Mouse (Mus musculus): ENCODE measurements around the gene Prmt3.

Gene Prmt3

DNA sequence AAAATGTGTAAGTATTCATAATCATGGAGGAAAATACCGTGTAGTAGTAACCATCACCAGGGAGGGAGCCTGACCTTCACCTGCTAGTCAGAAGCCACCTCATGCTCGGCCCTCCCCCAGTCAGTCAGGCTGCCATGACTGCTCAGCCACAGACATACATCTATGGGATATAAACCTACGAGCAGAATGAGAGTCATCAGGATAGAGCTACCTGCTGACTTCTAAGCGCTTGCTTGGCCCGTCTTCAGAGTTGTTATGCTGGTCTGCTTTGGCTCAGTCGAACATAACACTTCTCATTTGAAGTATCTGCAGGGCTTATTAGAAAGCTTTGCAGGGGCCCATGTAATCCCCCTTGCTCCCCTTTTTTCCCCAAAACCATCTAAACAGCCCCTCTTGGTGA lies 25.4 kb downstream of the Prmt3 start:
- DNase-seq: no peak

DNA sequence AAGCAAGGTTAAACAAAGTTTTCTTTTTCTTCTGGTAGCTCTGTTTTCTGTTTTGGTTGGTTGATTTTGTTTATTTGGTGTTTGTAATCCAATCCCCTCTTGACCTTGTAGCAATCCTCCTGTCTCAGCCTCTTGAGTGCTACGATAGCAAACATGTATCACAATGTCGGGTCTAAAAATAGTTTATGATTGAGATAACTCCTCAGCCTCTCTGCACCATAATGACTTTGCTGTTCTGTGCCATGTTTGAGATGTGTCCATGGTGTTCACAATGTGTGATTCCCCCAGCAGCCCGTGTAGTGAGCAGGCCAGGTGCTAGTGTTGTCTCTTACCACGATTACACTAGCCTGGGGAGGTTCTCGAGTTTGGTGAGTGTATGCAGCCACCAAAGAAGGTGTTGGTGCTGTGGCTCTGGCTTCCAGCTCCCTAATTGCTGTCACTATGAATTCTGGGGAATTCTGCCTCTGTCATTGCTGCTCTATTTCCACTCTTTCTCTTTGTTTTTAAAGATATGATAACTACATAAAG lies 26.6 kb downstream of the Prmt3 start:
- no peak for DNase-seq

DNA sequence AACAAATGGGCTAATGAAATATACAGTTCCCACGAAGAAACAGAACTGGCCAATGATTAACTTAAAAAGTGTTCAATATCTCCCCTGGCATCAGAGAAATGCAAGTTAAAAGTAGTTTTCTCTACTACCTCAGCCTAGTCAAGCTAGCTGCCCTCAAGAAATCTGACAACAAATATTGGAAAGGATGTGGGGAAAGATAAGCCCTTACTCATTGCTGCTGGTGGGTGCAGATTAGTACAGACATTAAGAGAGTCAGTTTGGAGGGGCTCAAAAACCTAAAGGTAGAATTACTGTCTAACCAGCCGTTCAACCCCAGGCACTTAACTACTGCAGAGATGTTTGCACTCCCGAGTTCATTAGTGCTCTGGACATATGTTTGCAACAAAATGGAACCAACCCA lies 27.5 kb downstream of the Prmt3 start:
- no peak for DNase-seq

DNA sequence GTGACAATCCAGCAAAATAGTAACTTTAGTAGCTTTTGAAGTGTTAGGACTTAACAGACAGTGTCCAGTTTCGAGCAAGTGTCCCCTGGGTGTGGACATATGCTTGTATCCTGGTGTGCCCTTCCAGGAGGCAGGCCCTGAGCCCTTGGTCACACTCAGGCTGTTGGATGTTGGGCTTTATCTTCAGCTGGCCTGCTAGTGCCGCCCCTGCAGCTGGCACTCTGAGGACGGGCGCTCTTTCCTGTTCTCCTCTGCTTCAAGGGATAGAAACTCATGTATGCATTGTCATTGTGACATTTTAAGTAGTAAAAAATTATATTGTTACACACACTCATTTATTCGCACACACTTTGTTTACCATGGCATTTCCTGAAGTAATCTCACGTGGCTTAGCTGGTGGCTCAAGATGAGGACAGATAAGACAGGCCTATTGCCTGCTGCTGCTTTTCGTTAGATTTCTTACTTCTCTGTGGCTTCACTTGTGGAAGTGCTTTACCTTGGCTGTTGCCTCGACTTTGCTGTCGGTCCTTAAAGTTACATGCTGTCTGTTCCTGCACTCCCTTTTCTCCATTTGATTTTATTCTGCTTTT lies 29.0 kb downstream of the Prmt3 start:
- DNase-seq: no peak

DNA sequence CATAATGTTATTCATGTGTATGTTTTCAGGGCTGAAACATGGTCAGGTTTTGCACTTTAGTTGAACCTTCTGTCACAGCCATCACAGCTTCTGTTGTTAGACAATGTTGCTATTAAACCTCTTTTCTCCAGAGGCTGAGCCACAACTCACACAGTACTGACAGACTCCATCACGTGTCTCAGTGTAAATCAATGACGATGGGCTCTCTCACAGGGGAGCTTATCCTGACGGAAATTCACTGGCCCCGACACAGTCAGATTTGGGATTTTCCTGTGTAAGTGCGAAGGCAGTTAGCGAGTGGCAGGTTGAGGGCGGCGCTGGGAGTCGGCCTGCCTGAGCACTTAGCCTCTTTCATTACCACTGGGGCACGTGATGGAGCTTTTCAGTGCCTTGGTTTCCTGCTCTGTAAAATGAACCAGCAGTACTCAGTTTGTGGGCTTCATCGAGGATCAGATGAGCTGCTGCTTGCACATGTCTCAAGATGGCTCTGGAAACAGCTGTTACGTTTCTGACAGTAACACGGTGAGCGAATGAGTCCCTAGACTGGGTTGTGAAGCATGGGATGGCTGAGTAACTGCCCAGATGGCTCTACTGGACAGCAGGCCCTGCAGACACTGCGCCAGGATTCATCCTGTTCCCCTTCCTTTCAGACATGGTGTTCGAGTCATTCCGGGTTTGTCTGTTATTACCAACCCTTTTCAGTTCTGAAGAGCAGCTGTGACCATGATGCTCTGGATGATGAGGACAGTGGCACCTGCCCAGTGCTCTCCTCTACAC lies 29.9 kb downstream of the Prmt3 start:
- DNase-seq: no peak

DNA sequence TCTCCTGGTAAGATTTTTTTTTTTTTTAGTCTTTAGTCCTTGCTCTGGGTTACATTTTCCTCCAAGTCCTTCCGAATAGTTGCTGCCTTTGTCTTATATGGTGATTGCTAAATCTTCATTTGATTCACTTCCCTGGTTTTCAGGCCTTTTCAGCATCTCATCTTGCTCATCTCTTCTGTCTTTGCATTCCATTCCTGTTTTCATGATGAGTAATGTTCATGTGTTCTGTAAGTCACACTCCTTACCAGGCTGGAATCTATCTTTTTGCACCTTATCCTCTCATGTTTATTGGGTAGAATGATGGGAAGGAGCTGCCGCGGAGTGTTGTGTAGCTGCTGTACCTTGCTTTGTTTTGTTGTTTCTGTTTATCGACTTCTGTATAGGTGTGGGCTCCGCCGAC lies 31.0 kb downstream of the Prmt3 start:
- DNase-seq: no peak

DNA sequence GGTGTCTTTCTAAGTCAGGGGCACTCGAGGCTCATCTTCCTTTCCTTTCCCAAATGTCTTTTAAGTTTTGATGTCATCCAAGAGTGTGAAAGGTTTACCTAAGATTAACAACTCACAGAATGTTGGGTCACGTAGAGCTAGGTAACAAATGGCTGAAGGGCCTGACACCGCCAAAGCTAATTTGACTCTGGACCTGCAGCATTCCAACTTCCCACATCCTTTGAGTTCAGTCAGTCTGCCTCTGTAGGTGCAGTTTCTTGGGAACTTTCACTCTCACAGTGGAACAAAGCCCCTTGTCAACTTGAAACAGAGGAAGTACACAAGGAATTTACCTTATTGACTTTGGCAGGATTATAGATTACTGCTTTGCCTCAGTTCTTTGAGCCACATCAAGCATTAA lies 31.4 kb downstream of the Prmt3 start:
- no peak for DNase-seq

DNA sequence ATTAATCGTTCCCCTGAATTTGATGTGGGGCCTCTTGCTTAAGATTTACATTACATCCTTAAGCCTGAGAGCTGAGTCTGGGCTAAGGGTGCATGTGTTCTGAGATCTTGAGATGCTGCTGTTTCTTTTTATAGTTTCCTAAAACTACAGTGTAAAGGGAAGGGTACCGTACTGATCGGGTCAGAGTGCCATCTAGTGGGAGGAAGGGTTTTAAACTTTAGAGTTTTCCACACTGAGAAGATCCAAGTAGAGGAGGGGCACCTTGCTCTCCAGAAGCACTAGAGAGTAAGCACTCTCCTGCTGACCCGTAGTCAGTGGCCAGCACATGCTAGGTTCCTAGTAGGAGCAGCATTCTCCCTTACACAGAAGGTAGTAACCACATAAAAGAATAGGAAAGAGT lies 33.2 kb downstream of the Prmt3 start:
- DNase-seq: peak; percentile 13 to 15

DNA sequence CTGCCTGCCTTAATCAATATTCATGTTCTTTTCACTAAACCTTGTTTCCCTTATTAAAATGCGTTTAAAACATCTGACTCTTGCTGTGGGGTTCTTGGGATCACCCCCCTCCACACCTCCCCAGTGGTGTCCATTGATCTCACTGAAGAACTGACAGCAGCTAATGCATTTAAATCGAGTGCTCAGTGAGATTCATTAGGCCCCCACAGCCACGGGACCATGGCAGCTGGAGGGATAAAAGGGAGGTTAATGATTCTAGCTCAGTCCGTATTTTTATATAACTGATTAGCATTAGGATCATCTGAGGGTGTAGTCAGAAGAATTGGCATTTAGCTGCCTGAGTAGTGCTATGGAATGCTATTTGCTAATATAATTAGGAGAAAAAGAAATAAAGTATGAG lies 41.2 kb downstream of the Prmt3 start:
- no peak for DNase-seq

DNA sequence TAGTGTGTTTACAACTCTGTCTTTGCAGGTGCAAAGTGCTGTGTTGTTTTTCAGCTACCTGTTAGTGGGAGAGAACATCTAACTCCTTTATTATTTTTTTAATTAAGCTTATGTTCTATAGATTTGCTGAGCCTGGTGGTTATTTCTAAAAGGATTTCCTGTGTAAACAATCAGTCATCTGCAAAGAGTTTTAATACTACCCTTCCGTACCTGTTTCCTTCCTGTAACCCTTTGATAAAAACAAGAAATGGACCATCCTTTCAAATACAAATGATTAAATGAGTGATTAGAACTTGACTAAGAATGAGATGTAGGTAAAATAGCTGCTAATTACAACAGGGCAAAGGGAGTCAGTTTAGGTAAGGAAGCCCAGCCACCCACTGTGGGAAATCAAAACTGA lies 43.2 kb downstream of the Prmt3 start:
- no peak for DNase-seq

DNA sequence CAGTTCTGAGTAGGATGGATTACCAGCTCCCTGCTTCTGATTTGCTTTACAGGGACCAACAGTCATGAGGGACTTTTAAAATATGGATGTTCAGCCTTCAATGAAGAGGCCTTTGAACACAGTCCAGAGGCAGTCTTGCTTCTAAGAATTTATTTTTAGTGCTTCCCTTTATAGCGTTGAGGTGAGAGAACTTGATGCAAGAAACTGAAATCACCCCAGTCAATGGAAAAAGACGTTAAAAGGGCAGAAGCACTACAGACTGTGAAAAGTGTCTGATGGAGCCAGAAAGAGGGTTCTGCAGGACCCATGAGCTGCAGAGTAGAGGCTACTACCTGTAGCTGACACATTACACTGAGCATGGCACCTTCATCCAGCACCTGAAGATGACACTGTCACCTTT lies 43.9 kb downstream of the Prmt3 start:
- no peak for DNase-seq

DNA sequence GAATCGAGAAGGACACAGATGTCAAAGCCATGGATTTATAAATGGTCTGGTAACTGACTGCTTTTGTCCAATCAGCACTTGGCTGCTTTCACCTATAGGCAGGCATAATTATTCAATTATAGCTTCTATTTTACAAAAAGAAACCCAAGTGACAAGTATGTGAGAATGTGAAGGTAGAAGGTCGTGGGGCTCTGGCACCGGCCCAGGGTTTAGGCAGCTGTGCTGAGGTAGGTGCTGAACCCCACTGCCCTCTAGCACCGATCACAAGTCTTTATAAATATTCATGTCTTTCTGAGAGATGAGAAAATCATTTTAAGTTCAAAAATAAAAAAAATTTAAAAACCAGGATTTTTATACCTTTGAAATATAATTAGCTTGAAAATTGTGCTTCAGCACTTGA lies 45.4 kb downstream of the Prmt3 start:
- no peak for DNase-seq

DNA sequence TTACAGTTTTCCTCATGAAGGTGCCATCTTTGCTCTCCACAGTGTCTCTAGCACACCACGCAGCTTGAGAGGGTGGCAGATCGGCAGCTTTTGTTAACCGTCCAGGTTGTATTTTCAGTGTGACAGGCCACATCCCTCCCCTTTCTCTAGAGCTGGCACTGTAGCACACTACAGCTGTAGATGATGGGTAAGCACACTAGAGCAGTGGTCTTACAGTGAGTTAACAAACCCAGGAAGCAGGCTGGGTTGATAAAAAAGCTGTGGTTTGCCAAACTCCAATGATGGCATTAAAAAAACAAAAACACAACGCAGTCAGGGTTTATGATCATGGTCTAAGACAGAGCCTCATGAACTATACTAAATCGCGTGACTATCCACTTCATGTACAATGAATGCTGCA lies 45.9 kb downstream of the Prmt3 start:
- no peak for DNase-seq

DNA sequence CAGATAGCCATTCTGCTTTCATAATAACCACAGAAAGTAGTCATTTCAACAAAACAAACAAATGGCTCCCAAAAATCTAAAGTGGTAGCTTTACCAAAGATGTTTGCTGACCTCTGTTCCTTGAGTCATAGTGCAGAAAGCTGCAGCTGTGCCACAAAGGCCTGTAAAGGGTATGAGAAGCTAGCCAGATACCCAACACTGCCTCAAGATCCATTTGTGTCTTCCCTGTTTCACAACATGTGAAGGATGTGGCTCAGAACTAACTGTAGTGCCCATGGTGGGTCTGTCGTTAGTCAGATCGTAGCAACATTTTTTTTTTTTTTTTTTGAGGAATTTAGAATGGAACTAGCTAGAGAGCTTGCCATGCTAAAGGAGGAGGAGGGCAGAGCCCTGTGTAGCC lies 46.4 kb downstream of the Prmt3 start:
- no peak for DNase-seq

DNA sequence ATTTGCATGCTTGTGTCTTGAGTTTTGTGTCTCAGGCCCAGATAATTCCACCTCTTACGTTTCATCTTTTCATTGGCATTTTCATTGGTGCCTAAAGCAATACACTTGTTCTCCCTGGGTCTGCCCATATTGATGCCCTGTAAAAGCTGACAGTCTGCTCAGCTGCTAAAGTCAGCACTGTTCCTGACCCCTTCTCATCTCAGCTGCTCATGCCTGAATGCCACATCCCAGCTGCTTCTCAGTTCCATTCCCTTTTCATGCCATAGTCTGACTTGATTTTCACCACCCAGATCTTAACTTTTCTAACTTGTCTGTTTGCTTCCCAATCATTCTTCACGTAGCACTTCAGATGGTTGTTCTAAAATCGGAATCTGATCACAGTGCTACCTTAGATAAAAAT lies 47.3 kb downstream of the Prmt3 start:
- no peak for DNase-seq

DNA sequence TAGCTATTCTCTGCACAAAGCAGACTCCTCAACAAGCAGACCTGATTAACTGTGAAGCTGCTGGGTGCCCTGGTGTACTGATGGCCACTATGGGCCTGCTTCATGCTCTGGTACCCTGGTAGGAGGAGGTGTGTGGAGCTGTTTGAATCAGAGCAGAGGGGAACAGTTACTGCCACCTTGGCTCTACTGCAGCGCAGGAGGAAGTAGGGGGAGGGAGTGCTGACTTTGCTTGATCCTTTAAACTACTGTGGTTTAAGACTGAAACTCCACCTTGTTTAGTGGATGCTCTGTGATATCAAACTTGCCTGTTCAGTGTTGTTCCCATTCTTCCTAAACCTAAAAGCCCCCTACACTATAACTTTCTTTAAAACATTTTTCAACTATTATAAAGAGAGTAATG lies 49.8 kb downstream of the Prmt3 start:
- DNase-seq: no peak

DNA sequence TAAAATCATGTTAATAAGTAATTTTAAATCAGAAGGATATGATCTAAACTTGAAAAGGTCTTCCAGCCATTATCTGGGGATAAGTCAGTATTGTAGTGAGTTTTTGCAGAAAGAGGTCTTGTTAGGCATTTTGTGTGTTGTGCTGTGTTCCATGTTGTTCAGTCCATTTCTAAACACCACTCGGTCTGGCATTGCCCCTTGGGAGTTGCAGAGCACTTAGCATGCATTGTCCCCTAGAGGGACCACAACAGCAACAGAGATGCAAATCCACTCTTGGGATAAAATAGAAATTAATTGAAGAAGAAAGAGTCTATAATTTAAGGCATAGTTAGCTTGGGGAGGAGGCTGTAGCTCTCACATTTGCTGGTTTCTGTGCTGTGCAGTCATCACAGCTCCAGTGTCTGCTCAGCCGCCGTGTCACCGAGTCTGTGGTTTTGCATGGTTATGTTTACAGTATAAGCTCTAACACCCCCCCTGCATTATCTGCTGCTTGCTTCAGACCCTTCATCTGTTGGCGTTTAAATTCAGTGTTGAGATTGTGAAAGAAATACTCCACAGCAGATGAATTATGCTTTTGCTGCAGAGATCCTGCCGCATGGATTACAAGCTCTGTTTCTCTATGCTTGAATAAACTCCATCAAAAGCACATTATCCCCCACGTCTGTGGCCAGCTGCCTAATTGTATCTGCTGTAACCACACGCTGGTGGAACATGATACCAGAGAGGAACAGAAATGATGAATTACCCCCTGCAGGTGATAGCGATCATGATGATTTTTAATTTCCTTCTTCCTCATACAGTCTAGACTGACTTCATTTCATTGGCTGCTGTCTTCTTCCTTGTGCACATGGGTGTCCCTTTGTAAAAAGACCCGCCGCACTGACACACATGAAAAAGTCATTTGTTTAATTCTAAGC lies 64.5 kb downstream of the Prmt3 start:
- DNase-seq: peak; percentile 33 to 35

DNA sequence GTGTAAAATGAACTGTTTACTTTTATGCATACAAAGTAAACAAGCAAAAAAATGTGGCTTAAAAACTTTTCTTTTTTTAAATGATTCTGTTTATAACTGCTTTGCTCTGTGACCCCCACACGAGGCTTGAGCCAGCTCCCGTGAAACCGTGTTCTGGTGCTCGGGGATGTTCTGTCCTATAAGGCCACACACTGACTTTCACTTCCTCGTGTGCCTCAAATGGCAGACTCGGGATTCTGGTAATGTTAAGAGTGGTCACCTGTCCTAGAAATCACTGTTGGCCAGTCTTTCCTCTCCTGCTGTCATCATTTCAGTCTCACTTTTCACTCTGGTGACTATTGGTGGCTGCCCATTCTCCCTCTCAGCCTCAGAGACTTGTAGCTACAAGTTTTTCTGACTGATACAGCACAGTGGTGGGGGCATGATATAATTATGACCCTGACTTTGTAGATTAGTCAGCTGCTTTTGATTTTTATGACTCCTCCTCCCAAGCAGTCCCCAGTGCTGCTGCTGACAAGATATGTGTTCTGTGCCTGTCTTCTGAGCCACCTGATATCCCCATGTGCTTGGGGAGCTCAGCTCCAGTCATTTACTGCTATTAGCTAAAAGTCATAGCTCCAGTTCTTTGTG lies 65.3 kb downstream of the Prmt3 start:
- DNase-seq: peak; percentile 9

DNA sequence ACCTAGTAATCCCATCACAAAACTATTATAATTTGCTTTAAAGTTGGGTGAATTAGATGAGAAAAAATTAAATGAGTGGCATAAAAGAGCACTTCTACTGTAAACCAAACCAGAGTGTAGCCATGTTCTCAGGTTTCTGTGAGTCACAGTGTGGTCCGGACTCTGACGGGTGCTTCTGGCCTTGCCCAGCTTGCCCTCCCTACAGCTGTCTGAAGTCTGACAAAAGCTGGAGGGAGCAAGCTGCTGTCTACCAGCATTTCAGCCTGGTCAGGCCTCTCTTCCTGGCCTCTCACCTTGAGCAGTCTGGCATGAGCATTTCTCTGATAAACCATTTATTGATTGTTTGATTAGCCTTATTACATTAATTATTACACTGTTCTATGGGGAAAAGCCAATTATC lies 69.8 kb downstream of the Prmt3 start:
- DNase-seq: no peak

DNA sequence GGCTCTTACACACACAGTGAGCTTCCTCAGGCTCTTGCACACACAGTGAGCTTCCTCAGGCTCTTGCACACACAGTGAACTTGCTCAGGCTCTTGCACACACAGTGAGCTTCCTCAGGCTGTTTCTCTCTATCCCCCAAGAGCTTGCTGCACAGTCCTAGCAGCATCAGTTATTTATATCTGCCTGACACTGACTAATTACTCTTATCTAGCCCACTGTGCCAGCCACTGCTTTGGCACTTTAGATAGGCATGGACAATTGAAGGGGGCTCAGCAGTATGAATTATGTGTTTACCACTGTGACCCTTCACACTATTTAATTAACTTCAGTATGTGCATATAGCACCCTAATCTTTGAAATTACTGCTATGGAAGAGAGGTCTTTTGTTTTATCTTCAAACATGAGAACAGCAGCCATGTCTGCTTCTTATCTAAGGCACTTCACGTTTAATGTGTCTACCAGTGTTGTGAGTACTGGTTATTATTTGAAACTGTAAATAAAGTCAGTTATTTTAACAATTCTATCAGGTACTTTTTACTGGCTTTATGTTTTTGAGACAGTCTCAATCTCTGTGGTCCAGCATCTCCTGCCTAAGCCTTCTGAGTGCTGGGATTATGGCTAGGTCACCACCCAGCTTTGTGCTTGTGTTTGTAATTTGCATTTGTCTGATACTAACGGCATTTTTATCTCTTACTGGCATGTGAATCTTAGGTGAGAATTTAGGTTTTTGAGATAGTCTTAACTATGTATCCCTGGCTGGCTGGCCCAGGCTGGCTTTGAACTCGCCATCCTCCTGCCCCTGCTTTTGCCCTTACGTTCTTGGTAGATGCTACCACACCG lies 75.4 kb downstream of the Prmt3 start:
- DNase-seq: no peak

DNA sequence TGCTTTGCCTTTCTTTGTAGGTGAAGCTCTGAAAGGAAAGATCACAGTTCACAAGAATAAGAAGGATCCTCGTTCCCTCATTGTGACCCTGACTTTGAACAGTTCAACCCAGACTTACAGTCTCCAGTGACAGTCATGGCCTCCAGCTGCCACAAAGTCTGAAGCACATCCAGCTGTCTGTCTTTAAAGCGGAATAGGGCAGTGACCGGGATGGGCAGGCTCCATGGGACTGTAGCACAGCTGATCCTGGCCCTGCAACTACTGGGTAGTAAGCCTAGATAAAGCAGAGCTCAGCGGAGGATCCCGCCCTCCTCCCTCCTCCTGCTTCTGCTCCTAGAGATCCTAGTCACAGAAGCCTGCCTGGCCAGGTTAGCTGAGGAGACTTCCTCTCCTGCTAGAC lies 79.2 kb downstream of the Prmt3 start:
- no peak for DNase-seq

DNA sequence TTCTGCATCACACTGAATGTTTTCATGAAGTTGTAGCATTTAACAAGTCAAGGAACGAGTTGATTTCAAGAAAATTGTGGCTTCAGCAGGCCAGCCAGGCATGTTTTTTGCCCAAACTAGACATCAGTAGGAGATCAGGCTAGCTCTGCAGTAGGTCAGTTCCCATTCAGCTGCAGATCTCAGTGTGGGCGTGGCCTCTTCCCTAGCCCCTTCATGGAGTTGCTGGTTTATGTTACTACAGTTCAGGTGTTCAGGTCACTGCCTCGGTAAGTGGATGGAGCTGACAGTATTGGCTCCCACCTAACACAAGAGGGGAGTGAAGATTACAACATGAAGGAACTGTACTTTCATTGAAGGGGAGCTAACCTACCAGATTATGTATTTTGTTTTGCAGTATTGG lies 80.1 kb downstream of the Prmt3 start:
- DNase-seq: no peak

All from cerebellum, postnatal 14 days (tissue).